Mouse (Mus musculus) intestine, embryonic 16.5 days (tissue): ENCODE results near the gene Gm8165. TPM values are rescaled to one million over a fixed set of nuclear protein-coding genes. Genes with fewer than 3 reads are reported as not detected.
"Not testable (repeated sequence)": the region's sequence is repeated elsewhere in the genome, so short reads cannot be mapped to it uniquely, and the experiment has no call there.

Experiments used
- ATAC-seq: fragments of 200-750 bp; cut with Nextera tagmentation; 2 replicates; pipeline ENCODE4 v1.8.0; 2017; ENCODE audit warnings: moderate TSS enrichment, moderate library complexity
- H3K27ac ChIP-seq: fragments of 300-500 bp; sonication (generic); 2 replicates; pipeline ENCODE4 v1.5.1; 2014; ENCODE audit warnings: mild to moderate bottlenecking, low read length
- H3K27me3 ChIP-seq: fragments of 300-500 bp; sonication (generic); replicated peaks from 2 replicates; pipeline ENCODE4 v1.6.1; 2014; ENCODE audit warnings: low read length, control low read depth, mixed read lengths; ENCODE audit not compliant: control insufficient read depth, insufficient read depth
- H3K36me3 ChIP-seq: fragments of 300-500 bp; sonication (generic); 2 replicates; pipeline ENCODE4 v1.6.1; 2014; ENCODE audit warnings: low read length, control low read depth; ENCODE audit not compliant: control insufficient read depth, insufficient read depth
- H3K4me1 ChIP-seq: fragments of 300-500 bp; sonication (generic); 2 replicates; pipeline ENCODE4 v1.6.1; 2014; ENCODE audit warnings: low read length, control low read depth, mixed read lengths; ENCODE audit not compliant: control insufficient read depth, insufficient read depth
- H3K4me2 ChIP-seq: fragments of 300-500 bp; sonication (generic); 2 replicates; pipeline ENCODE4 v1.6.1; 2014; ENCODE audit warnings: low read depth, low read length, control low read depth
- H3K4me3 ChIP-seq: fragments of 300-500 bp; sonication (generic); 2 replicates; pipeline ENCODE4 v1.5.1; 2014; ENCODE audit warnings: mild to moderate bottlenecking, low read length
- H3K9ac ChIP-seq: fragments of 300-500 bp; sonication (generic); 2 replicates; pipeline ENCODE4 v1.6.1; 2014; ENCODE audit warnings: low read depth, low read length
- H3K9me3 ChIP-seq: fragments of 300-500 bp; sonication (generic); 2 replicates; pipeline ENCODE4 v1.6.1; 2016; ENCODE audit warnings: low read length, control low read depth; ENCODE audit not compliant: control insufficient read depth
- WGBS: fragments of 180-500 bp; shearing (Covaris S2); extraction: QIAGEN DNeasy Blood & Tissue Kit; methylation state at CpG from one replicate; pipeline ENCODE4 v1.1.7; 2014; 5-methylcytosine and 5-hydroxymethylcytosine counted together
- polyA plus RNA-seq: library from polyadenylated mRNA; unstranded; fragments of >200 nt; fragmentation: Nextera tagmentation; extraction: Ambion mirVana; gene quantifications from 2 replicates; pipeline ENCODE4 v1.2.1, GENCODE M21; 2015

Gm8165 gene
- polyA plus RNA-seq, result not detected in 2 replicates

DNA sequence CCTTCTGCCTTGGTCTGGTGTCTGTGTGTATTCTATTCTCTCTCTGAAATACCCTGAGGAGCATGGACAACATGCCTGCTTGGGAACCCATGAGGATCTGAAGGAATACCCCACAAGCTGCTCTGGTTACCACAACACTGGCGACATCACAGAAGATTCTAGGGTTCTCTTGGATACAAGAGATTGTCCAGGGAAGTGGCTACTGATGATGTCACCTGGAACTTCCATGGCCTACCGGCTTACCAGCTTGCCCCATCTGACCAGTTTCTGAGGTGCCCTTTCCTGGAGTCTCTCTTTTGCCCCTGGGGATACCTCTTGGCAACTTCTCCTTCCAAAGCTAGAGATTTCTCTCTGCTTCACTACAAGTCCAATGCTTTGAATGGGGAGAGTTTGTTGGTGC, at the start of gene Gm8165:
Gm8165 (minus strand) TSS at position 101 of the 400 bp plus-strand sequence.
- WGBS, result no CpG with 5 or more reads among the region's 2 CpGs
- H3K9ac ChIP-seq, ATAC-seq, H3K4me3 ChIP-seq, H3K36me3 ChIP-seq, H3K4me1 ChIP-seq, H3K27ac ChIP-seq, H3K9me3 ChIP-seq, H3K27me3 ChIP-seq, H3K4me2 ChIP-seq: not testable (repeated sequence)

GRCm38 (mm10) chr14:43697621-43698020, 20.6 kb upstream of the Gm8165 start, which contains the start of gene Gm7324:
Gm7324 (plus strand) TSS chr14:43697828.
- not testable (repeated sequence) for H3K9ac ChIP-seq, H3K27me3 ChIP-seq, H3K27ac ChIP-seq, H3K36me3 ChIP-seq, ATAC-seq, H3K4me1 ChIP-seq, H3K4me3 ChIP-seq, H3K4me2 ChIP-seq, H3K9me3 ChIP-seq
- WGBS, result 90% methylated on average over 4 of the region's 4 CpGs

Other genes with a start within 250 kb of the Gm8165 start
- not detected in 2 replicates for gene Gm5799, start 133.6 kb downstream of the Gm8165 start, polyA plus RNA-seq
- gene Gm17654, start 98.1 kb downstream of the Gm8165 start, polyA plus RNA-seq, result not detected in 2 replicates
- gene Gm10375, start 69.2 kb downstream of the Gm8165 start, polyA plus RNA-seq, result not detected in 2 replicates
- 0.62 and 0.88 TPM in 2 replicates for gene Gm7324, start 20.6 kb upstream of the Gm8165 start, polyA plus RNA-seq
- gene Gm16506, start 50.3 kb upstream of the Gm8165 start, polyA plus RNA-seq, result not detected in 2 replicates
- not detected in 2 replicates for gene Gm6526, start 70.7 kb upstream of the Gm8165 start, polyA plus RNA-seq
- not detected in 2 replicates for gene Gm8180, start 107.5 kb upstream of the Gm8165 start, polyA plus RNA-seq
- gene Ear1, start 198.3 kb upstream of the Gm8165 start, polyA plus RNA-seq, result 0.20 TPM in 1 of 2 replicates, not detected in the other
- gene Ear10, start 246.4 kb upstream of the Gm8165 start, polyA plus RNA-seq, result not detected in 2 replicates
- 6.8 and 8.0 TPM in 2 replicates for gene Gm8113, start 248.2 kb upstream of the Gm8165 start, polyA plus RNA-seq